Mouse (Mus musculus) left cerebral cortex, postnatal 36 days (tissue): ENCODE results near the gene Il9r. TPM values are rescaled to one million over a fixed set of nuclear protein-coding genes. Genes with fewer than 3 reads are reported as not detected.

ENCODE experiments used
- DNase-seq, 2 experiments: peaks; one replicate each; pipeline ENCODE4 v3.0.0; 2021 to 2022; ENCODE audit warnings: low spot score in 2 of 2, mixed read lengths in 1 of 2
- intact Hi-C: fragments of 180-260 bp; cut with DNase I; formaldehyde crosslinking; loops from one replicate; pipeline ENCODE4 v1.15.1; 2025
- total RNA-seq, 2 experiments: library from RNA; stranded (reverse); gene quantifications; 2 replicates each; pipeline ENCODE4 v1.2.3; 2021

Il9r gene
- total RNA-seq, 2 experiments from 2014 or later: not detected

- DNase-seq: peak; percentile 80 to 88
- intact Hi-C loops: loop anchor here (2.0 to 10.0 kb wide), 2 partner anchors 57 to 963 kb away; partner anchors contain the start of gene Fgf18
These were observed 17.9 kb downstream of the Il9r start for GRCm38 (mm10) chr11:32181973-32182868.

GRCm38 (mm10) chr11:32181246-32181645 is 18.8 kb downstream of the Il9r start:
- DNase-seq: no peak

GRCm38 (mm10) chr11:32178506-32178905 is 21.6 kb downstream of the Il9r start:
- no peak for DNase-seq
- intact Hi-C loops: no loop called here

More at GRCm38 (mm10) chr11:32181246-32181645, 18.8 kb downstream of the Il9r start:
- intact Hi-C loops: loop anchor here (10.0 kb wide), 1 partner anchor 964 kb away; the partner anchor contains the start of gene Fgf18

- intact Hi-C loops: no loop called here
These were observed 33.4 kb downstream of the Il9r start for GRCm38 (mm10) chr11:32166683-32167082.

GRCm38 (mm10) chr11:32161922-32162804 is 37.9 kb downstream of the Il9r start:
- intact Hi-C loops: loop anchor here (1.0 to 5.0 kb wide), 3 partner anchors 75 to 215 kb away; partner anchors contain the start of gene Nsg2
- peak; percentile 84 to 89 for DNase-seq

More at GRCm38 (mm10) chr11:32166683-32167082, 33.4 kb downstream of the Il9r start:
- DNase-seq: no peak

GRCm38 (mm10) chr11:32161500-32161899 is 38.6 kb downstream of the Il9r start:
- intact Hi-C loops: loop anchor here (5.0 kb wide), 2 partner anchors 74 to 214 kb away; no protein-coding TSS in a partner anchor
- DNase-seq: no peak

GRCm38 (mm10) chr11:32160341-32160740 is 39.7 kb downstream of the Il9r start:
- DNase-seq: no peak
- intact Hi-C loops: loop anchor here (5.0 kb wide), 2 partner anchors 73 to 213 kb away; no protein-coding TSS in a partner anchor

GRCm38 (mm10) chr11:32159176-32159575 is 40.9 kb downstream of the Il9r start:
- DNase-seq: no peak
- intact Hi-C loops: loop anchor here (5.0 kb wide), 2 partner anchors 47 to 97 kb away; no protein-coding TSS in a partner anchor

GRCm38 (mm10) chr11:32157791-32158594 is 42.1 kb downstream of the Il9r start:
- DNase-seq: peak; percentile 70 to 80
- intact Hi-C loops: loop anchor here (5.0 kb wide), 2 partner anchors 46 to 96 kb away; no protein-coding TSS in a partner anchor

- intact Hi-C loops: loop anchor here (5.0 kb wide), 2 partner anchors 45 to 95 kb away; no protein-coding TSS in a partner anchor
- DNase-seq: no peak
These were observed 43.0 kb downstream of the Il9r start for GRCm38 (mm10) chr11:32156854-32157630.

GRCm38 (mm10) chr11:32153216-32153615 is 46.9 kb downstream of the Il9r start:
- intact Hi-C loops: no loop called here
- no peak for DNase-seq

- intact Hi-C loops: no loop called here
- no peak for DNase-seq
These were observed 47.3 kb downstream of the Il9r start for GRCm38 (mm10) chr11:32152814-32153213.

- intact Hi-C loops: no loop called here
These were observed 48.8 kb downstream of the Il9r start for GRCm38 (mm10) chr11:32151243-32151642.

GRCm38 (mm10) chr11:32149605-32150004 is 50.5 kb downstream of the Il9r start:
- no peak for DNase-seq
- intact Hi-C loops: no loop called here

More at GRCm38 (mm10) chr11:32151243-32151642, 48.8 kb downstream of the Il9r start:
- DNase-seq: no peak

GRCm38 (mm10) chr11:32142771-32143170 is 57.3 kb downstream of the Il9r start:
- DNase-seq: no peak
- intact Hi-C loops: no loop called here

- intact Hi-C loops: no loop called here
- DNase-seq: no peak
These were observed 58.2 kb downstream of the Il9r start for GRCm38 (mm10) chr11:32141627-32142586.

GRCm38 (mm10) chr11:32141034-32141433 is 59.0 kb downstream of the Il9r start:
- intact Hi-C loops: no loop called here
- peak in 1 of 2 experiments; percentile 53 for DNase-seq
